Mouse (Mus musculus): ENCODE data around the gene Ube2cbp.

The Ube2cbp gene

DNA sequence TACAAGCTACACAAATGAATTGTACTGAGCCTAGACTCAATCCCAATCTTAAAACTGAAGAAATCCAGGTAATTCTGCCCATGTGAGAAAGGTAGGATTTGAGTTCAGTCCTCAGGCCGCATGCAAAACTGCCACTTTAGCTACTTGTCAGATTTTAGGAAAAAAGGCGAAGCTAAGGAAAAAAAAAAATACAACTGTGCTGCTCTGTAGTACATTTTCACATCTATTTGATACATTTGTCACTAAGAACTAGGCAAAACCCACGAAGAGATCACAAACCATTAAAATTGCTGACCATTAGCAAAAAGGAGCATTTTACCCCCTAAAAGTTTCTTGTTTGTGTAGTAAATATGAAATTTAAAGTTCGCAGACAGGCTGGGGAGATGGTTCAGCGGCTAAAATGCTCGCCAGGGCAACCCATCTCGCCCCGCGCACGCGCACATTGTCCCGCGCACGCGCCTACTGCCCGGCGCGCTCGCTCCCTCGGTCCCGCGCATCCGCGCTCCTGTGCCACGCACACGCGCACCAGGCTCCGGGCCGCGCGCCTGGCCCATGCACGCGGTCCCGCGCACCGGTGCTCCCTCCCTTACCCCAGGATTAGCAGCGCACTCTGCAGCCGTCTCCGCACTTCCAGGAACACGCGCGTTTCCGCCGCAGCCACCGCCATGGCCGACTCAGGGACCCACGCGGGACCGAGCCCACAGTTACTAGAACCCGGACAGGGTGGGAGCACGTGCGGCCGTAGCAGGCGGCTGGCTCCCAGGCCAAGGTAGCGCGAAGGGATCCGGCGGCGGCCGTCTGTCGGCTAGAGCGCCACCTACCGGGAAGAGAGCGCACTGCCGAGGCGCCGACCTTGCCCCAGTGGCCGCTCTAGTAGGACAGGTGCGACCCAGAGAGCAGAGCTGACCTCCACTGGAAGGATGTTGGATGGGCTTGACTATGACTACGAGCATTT is at the start of gene Ube2cbp:
Gene Ube2cbp (minus strand): TSS at position 800 of the 955 bp plus-strand sequence.
- in situ Hi-C loops (cut with MboI), result loop anchor here (10.0 to 25.0 kb wide), 3 partner anchors 100 to 1127 kb away; partner anchors contain the start of gene Tent5a

DNA sequence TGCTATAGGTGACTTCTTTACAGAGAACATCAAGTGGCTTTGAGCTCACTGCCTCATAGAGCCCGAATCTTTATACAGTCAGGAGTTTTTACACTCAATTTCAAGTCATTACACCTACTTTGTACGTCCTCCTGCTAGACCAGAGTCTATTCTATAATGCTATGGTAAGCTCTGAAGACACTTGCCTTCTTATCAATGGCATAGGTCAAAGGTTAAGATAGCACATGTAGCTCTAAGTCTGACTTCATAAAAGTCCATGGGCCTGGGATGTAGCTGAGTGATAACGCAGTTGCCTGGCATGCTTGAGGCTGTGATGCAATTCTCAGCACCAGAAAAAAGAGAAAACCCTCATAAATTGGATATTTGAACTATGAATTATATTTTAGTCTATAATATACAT is 49.6 kb upstream of the Ube2cbp start:
- in situ Hi-C loops (cut with MboI), result no loop called here

DNA sequence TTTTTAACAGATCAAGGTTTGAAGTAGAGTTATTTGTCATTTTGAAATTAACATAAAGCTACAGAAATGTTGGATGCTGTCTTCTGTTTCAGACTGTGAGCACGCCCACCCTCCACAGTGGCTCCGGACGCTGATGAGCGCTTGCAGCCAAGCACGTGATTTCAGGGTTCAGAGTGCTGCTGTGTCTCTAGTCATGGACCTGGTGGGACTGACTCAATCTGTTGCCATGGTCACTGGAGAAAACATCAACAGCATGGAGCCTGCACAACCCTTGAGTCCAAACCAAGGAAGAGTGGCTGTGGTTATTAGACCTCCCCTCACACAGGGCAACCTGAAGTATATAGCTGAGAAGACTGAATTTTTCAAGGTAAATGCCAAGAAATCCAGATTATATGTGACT is 49.0 kb upstream of the Ube2cbp start:
- in situ Hi-C loops (cut with MboI), result no loop called here

DNA sequence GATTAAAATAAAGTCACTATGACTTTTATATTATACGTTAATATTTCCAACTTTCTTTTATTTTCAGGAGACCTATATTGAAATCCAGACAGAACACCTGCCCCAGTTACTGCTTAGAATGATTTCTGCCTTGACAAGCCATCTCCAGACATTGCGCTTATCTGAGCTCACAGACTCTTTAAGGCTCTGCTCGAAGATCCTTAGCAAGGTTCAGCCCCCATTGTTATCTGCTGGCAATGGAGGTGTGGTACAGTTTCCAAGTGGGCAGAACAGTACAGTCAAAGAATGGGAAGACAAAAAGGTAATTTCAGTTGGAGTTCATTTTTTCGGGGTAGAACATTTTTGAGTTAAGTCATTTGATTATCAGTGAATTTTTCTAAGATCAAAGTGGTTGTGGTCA is 42.7 kb upstream of the Ube2cbp start:
- in situ Hi-C loops (cut with MboI), result no loop called here

DNA sequence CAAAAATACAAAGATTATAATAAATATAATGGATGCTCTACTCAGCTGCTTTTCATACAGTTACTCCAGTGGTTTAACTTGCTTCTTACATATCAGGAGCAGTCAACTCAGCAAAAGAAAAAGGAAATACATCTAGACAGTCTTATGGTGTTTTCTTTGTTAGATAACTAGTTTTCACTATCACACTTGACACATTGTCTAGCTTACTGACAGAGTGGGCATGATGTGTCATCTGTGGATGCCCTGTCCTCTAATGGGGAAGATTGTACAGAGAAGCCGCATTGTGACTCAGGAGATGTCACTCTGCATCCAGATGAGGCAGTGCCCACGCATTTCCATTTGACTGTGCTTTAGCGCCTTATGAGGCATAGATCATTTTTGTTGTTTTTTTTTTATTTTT is 34.3 kb upstream of the Ube2cbp start:
- in situ Hi-C loops (cut with MboI), result no loop called here

DNA sequence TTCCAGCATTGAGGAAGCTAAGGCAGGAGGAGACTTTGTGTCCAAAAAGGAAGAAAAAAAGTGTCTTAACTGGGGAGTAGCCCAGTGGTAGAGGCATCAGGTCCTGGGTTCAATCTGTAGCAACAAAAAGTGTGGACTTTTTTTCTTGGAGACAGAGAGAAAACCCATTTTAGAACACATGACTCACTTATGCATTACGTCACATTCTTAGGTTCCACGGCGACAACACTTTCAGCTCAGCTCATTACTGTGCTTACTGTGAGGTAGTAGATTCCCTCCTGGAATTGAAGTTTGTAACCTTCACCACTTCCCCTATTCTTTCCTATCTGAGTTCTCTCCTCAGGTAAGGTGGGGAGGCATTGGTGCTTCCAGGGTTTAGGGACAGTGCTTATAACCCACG is 31.5 kb upstream of the Ube2cbp start:
- in situ Hi-C loops (cut with MboI), result no loop called here

DNA sequence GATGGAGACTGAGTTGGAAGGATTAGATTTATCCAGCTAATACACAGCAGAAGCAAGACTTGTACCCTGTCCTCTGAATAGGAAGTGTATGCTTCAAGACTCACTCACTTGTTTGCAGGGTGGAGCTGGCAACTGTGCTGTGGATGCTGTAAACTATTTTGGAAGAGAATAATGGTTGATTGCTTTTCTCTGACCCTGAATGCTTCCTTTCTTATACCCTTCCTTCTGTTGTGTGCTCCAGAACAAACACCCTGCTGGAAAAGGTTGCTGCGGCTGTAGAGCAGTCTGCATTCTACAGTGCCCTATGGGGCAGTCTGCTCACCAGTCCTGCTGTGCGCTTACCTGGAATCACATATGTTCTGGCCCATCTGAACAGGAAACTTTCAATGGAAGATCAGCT is 27.0 kb upstream of the Ube2cbp start:
- in situ Hi-C loops (cut with MboI), result no loop called here

DNA sequence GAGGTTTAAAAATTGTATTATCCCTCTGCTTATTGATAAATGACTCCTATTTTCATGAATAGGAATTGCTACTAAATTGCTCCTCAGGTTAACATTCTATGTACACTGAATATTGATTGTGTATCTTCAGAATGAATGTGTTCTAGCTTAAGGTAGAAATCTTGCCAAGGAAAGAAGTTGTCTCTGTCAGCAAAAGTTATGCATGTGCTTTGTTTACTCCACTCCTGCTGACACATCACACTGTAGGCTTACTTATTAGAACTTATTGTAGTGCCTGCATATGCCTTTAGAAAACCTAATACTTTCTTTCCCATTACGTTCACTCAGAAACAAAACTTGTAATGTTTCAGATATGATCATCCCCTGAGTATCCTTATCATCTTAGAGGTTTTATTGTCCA is 17.5 kb upstream of the Ube2cbp start:
- in situ Hi-C loops (cut with MboI), result no loop called here

DNA sequence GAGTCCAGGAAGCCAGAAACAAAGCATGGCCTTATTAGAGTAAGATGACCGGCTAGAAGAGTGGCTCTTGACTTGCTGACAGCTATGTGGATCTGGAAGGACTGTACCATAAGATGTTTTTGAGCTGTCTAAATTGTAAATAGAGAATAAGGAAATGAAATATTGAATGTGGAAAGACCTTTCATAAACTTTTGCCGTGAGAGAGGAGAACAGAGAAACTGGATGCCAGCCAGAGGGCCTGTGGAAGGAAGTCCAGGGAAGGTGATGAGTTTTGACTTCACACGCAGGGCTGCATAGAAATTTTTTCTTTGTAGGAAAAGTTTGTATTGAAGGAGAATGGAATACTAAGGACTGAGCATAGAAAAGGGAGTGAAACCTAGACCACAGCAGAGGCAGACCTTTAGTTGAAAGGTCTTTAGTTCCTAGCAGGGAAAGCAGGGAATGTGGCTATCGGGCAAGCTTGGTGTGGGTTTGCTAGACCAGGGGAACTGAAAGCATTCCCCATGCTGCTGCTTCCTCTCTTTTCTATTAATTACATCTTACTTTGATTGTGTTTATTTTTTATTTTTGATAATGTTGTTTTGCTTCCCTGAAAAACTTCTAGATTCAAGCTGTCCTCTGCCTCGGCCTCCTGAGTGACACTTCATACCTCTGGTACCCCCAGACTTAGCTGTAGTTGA is 13.8 kb upstream of the Ube2cbp start:
- in situ Hi-C loops (cut with MboI), result no loop called here

DNA sequence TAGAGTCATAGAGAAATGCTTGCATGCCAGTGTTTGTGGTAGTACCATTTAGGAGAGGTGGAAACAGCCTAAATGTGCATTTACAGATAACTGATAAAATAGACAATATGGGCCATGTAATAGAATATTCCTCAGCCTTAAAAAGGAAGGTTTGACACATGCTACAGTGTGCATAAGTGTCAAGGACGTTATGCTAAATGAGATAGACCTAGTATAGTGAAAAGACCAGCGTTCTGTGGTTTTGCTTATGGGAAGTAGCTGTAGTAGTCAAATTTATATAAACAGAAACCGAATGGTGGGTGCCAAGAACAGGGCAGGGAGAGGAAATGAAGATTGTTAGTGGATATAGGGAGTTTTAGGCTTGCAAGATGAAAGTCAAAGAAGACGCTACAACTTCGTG is 12.0 kb upstream of the Ube2cbp start:
- in situ Hi-C loops (cut with MboI), result no loop called here

DNA sequence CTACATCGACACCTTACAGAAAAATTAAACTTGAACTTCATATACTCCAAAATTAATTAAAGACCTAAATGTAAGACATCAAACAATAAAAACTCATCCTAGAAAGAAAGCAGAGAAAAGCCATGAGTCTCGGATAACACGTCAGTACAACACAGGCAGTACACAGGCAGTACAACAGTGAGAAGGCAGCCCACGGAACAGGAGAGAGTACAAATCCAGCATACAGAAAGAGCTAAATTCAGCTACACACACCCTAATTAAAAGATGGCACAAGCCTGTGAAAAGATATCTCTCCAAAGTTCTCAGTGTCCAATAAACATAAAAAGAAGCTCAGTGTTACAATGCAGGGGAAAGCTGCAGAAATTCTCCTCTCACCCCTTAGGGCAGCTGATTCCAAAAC is 11.2 kb upstream of the Ube2cbp start:
- in situ Hi-C loops (cut with MboI), result no loop called here

DNA sequence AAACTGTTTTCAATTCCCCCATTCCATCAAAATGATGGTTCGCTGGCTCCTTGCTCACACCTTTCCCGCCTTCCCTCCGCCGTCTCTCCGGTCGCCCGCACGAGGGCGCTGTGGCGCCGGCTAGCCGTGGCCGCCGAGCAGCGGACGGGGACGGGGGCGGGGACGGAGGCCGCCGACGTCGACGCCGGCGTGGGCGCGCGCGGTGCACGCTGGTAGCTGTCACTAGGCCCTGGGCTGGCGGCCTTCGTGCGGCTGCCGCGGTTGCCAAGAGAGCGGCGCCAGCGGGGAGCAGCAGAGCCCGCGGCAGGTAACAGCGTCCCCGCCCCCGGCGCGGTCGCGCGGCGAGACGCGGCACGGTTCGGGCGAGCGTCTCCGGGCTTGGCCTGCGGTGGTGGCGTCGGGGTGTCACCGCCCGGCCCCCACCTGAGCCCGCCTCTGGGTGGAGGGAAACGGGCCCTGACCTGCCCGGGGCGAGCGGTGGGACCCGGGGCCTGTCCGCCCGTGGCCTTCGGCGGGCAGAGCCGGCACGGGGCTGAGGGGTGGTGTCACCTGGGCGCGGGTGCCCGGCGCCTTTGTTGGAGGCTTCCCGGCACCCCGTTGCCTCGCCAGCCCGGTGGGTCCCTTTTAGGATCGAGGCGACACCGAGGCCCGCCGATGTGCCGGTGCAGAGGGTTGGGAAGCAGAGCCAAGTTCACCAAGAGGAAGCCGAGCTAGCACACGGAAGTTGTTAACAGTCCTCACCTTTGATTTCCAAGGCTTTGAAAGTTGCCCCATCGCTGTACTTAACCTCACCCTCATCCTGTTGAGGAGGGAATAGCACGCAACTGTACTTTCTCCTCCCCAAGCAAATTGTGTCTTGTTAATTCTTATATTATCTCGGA is 2.5 kb upstream of the Ube2cbp start, which contains the start of gene Dop1a:
Gene Dop1a (plus strand): TSS at position 165 of the 881 bp plus-strand sequence.
- in situ Hi-C loops (cut with MboI), result loop anchor here (10.0 to 25.0 kb wide), 3 partner anchors 98 to 1130 kb away; partner anchors contain the start of gene Tent5a

DNA sequence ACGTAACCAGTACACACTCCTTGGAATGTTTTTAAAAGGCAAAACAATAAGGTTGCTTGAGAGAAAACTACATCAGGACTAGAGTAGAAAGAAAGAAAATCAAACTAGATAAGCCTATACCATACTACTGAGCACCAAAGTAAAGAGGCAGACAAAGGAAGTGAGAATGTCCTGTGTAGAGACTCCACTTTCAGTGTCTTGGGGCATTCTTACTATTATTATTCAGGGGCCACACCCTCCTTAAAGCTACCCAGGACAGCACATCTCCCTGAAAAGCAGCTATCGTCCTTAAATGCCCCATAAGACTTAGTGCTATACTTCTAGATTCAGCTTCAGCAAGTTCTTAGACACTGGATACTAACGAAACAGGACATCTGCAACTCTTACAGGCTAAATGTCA is 11.1 kb downstream of the Ube2cbp start:
- in situ Hi-C loops (cut with MboI), result loop anchor here (25.0 kb wide), 2 partner anchors 691 to 1116 kb away; partner anchors contain the start of gene Tent5a

DNA sequence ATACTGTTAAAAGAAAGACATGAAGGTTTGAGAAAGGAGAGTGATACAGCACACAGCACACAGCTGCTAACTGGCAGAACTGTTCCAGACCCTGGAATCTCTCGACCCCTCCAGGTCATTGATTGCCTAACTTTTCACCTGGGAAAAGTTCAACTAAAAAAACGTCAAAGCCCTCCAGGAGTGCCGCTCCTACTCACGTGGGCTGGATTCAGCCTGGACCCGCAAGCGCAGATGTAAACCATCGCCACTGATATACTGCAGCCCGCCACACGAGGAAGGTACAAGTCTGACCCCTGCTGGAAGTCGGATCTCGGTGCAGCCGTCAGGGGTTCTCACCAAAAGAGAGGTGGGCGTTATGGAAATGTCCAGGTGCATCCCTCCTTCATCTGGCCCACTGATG is 13.1 kb downstream of the Ube2cbp start:
- in situ Hi-C loops (cut with MboI), result loop anchor here (25.0 kb wide), 2 partner anchors 689 to 1114 kb away; partner anchors contain the start of gene Tent5a

DNA sequence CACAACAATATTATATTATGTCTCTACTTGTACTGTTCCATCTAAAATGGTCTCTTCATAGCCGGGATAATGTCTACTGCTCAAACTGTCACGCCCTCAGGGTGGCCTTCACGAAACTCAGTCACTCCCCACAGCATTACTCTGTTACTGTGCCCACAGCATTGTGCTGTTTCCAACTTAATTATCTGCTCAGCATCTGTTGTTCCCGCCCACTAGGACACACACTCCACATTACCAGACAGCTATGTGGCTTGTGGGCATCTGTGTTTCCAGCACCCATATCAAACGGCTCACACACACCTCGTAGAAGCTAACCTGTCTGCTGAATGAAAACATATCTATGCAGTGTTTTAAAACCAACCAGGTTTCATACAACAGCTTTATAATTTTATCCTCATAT is 13.7 kb downstream of the Ube2cbp start:
- in situ Hi-C loops (cut with MboI), result loop anchor here (25.0 kb wide), 2 partner anchors 689 to 1114 kb away; partner anchors contain the start of gene Tent5a

DNA sequence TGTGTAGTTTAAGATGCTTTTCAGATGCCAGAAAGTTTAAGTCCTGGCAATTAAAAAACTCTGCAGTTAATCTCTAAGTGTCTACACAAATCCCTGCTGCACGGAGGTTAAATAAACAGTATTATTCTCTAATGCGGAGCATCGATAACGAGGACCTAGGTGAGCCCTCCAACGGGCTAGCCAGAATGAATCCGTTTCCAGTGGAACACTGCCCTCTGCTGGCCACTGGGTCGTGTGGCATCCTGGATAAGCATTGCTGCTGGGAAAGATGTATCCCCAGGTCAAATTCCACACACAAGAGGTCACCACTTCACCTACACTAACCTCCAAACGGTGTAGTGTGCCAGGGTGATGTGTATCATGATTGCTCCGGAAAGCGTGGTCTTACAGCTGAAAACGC is 15.2 kb downstream of the Ube2cbp start:
- in situ Hi-C loops (cut with MboI), result no loop called here

DNA sequence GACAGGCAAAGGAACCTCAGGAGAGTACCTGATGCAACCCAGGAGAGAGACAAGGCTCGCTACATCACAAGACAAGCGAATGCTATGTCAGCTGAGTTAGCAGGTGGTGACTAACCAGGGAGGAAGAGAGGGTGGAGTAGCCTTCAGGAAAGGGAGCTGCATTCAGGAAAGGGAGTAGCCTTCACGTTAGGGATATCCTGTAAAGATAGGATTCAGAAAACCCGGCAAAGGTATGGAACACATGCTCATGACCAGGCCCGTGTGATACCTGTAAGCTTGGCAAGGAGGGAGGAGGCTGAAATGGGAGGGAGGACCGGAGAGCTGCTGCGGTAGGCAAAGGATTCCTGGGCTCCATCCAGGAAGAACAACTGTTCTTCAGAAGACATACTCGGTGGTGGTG is 17.3 kb downstream of the Ube2cbp start:
- in situ Hi-C loops (cut with MboI), result no loop called here

DNA sequence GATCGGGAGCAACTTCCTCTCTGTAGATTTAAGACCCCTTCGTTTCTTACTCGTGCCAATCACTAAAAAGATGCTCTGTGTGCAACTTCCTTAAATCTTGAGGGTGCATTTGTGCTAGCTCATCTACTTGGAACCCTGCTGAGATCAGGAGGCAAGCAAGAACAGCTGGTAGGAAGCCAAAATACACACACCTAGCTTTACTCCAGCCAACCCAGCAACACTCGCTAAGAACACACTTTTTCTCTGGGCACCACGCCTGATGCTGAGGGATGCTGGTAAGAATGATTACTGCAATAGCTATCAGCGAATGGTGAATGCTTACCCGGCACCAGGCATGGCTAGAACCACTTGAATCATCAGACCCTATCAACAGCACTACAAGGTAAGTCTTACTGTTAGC is 17.9 kb downstream of the Ube2cbp start:
- in situ Hi-C loops (cut with MboI), result no loop called here

DNA sequence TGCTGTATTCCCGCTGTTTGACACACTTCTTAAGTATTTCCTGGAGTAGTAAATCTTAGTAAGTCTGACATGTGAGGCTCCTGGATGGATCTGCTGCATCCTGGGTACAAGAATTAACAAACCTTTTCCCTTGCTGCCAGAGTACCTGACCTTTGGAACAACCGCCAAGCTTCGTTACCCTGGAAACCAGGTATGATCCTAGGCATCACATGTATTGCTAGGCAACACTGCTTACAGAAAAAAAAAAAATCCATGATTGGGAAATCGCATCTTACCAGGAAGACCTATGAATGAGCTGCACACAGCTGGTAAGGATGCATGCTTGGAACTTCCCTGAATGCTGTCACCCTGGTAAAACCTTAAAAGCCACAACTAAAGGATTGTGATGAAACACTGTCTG is 22.5 kb downstream of the Ube2cbp start:
- in situ Hi-C loops (cut with MboI), result no loop called here

DNA sequence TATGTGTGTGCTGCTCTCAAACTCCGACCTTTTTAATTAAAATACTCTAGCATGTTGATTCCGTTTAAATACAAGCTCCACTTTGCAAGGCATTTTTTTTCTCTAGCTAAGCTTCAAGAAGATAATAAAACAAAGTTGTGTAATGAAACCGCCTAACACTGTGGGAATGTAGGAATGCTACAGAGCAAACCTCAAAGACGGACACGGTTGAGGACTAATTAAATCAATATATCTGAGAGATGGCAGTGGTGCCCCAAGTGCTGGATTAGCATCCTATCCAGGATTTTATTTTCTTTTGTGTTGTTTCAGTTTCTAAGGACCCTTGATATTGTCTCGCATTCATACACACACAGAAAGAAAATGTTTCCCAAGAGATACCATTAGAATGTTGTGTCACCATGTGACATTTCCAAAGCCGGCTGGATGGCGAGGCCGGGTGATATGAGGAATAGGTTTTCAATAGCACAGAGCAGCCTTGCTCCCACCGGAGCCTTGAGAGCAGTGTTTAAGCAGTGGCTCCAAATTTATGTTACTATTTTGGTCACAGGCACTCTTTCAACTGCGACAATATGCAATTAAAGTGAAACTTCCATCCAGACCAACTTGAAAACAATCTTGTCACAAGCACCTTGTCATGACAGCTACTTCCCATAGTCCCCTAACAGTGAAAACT is 26.3 kb downstream of the Ube2cbp start:
- in situ Hi-C loops (cut with MboI), result no loop called here

DNA sequence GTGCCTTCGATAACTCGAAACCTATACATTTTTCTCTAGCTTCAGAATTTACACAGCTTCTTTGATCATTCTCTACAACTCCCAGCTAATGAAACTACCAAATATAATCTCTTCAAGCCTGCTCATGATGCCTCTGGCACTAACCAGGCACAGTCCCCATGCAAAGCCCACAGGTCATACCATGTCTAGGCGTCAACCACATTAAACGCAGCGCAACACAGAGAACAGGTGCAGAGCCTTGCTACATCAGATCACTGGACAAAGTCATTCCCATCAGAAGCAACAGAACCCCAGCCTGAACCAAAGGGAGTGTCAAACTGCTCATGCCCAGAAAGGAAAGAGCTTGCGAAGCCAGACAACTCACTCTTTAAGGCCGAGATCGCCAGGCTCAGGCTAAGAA is 28.1 kb downstream of the Ube2cbp start:
- in situ Hi-C loops (cut with MboI), result no loop called here

All from mature B cell (primary cell).